Mouse (Mus musculus) testis, adult 10 weeks (tissue): ENCODE measurements around the gene Slamf9. TPM values are rescaled to one million over a fixed set of nuclear protein-coding genes. Genes with fewer than 3 reads are reported as not detected.

Source experiments
- polyA plus RNA-seq: library from polyadenylated mRNA; stranded (reverse); fragments of 350-450 nt; fragmentation: Illumina TruSeq; extraction: RNeasy Lipid Tissue Mini Kit (QIAGEN cat#74804); gene quantifications from one replicate; pipeline ENCODE4 v1.2.3, GENCODE M21; 2014; ENCODE audit warnings: low read depth, low replicate concordance

The Slamf9 gene
- polyA plus RNA-seq = 5.3 TPM

DNA sequence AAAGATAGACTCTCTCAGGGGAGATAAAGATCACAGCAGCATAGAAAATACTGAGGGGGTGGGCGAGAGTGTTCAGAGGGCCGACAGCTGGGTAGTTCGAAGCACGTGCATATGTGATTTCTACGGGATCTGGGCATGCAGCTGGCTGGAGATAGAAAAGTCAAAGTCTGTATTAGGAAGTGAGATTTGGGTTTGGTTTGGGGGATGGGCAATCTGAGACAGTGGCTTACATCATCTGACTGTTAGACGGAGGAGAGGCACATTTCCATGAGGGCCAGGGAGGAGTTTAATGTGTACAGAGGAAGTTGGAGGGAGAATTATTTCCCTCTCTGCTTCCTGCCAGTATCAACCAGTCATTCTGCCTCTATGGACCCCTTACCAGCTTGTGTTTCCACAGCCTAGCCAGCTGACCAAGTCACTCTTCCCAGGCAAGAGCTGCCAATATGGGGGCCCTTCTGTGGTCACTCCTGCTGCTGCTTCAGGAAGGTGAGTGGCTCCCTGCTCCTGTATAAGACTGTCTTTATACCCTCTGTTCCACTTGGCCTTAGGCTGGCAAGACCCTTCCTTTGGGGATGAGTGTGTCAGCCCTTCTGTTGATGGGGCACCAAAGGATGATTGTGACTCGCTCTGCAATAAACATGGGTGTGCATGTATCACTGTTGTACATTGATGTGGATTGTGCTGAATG is at the start of gene Slamf9:
Gene Slamf9, plus strand, starts transcription at position 305 of the 688 bp plus-strand sequence.

DNA sequence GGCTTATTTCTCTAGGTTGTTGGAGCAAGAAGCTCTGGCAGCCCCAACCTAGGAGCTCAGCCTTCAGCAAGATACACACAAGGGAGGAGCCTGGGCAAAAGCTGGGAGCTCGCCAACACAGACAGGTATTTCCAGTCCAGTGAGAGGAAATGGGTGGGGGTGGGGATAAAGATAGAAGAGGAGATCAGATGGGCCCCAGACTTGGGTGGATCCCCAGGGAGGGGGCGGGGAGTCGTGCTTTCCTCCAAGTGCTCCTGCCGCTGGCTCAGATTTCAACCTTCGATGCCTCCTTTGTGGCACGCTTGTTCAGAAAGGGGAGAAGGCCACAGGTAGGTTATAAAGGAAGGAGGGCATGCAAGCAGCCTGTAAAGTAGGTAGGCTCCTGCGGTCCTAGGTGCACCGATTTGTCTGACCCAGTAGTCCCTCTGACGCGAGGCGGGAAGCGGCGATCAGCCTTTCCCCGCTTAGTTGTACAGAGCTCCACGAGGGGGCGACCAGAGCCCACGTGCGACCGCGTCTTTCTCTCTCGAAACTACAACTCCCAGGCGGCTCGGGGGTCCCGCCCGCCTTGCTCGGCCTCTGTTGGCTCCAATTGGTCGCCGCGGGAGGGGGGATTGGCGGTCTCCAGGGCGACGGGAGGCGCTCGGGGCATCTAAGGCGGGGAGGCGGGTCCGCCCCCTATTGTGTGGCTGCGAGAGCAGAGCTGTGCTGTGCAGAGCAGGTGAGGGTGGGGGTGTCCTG is 6.6 kb downstream of the Slamf9 start, which contains the start of gene Igsf9:
Gene Igsf9, plus strand, starts transcription at position 249 of the 741 bp plus-strand sequence.

DNA sequence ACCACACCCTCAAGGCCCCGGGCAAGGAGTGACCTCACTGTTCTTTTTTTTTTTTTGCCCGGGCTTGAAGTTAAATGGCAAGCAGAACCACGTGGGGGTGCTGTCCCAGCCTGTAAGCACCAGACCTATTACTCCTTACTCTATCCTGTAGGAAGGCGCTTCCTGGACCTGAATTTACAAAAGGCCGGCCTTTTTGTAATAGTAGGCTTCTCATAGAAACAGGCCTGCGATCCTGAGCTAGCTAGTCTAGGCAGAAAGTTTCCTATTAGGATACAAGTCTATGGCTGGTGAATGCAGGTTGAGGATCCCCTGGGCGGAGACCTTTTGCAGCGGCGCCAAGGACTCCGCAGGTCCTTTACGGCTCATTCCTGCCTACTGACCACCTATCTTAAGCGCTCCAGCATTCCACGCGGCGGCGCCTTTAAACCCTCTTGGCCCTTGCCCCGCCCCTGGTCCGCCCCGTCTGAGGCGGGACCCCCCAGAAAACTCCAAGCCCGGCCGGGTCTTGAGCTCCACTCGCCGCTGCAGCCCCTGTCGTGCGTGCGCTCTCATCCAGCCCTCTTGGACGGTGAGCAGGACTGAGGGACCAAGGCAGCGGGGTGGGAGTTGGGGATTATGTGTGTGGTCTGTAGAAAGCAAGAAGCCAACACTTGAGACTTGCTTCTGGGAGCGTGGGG is 24.7 kb downstream of the Slamf9 start, which contains the start of gene Tagln2:
Gene Tagln2, plus strand, starts transcription at position 283 of the 677 bp plus-strand sequence.

DNA sequence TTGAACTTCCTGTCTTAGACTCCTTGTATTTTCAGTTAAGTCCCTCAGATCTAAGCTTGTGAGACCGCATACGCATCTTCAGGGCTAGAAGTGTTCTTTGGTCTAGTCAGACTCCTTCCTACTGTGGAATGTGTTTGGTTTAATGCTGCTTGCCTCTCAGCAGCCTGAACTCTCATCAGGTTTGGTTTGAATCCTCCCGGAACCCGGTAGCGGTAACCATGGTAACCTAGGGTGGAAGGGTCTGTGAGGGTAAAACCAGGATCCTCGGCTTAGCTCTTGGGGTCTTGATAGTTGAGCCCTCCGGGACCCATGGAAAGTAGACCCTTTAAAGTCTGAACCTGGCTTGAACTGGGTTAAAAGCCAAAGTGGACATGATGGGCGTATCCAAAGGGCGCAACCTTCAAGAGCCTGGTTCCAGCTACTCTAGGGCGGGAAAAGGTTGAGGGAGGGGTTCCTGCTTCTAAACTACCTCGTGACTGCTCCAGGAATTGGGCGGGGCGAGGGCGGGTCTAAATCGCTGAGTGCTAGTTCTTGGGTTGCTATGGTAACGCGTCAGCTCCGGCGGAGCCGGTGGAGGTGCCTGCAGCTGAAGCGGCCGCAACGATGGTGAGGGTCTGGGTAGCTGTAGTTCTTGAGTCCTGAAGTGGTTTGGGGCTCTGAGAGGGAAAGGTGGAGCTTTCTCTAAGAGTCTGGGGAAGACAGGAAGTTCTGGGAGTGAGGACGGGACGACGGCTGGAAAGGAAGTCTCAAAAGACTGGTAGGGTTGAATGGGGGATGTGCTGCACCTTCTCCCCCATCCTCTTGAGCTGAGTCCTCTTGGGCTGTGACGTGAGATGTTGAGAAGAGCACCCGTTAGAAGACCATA is 45.6 kb downstream of the Slamf9 start, which contains the start of gene Cfap45:
Gene Cfap45, plus strand, starts transcription at position 226 of the 865 bp plus-strand sequence.

Other genes with a start within 250 kb of the Slamf9 start
- 286 TPM for gene Atp1a4, start 216.9 kb upstream of the Slamf9 start, polyA plus RNA-seq
- 0.74 TPM for gene Igsf8, start 213.7 kb upstream of the Slamf9 start, polyA plus RNA-seq
- 9.5 TPM for gene Atp1a2, start 177.3 kb upstream of the Slamf9 start, polyA plus RNA-seq
- gene Kcnj9, start 146.0 kb upstream of the Slamf9 start, polyA plus RNA-seq = 8.4 TPM
- gene Kcnj10, start 134.1 kb upstream of the Slamf9 start, polyA plus RNA-seq = 0.10 TPM
- 6.7 TPM for gene Pigm, start 98.8 kb upstream of the Slamf9 start, polyA plus RNA-seq
- 1.2 TPM for gene Igsf9, start 6.4 kb downstream of the Slamf9 start, polyA plus RNA-seq
- gene Tagln2, start 24.7 kb downstream of the Slamf9 start, polyA plus RNA-seq = 1.6 TPM
- 213 TPM for gene Cfap45, start 45.4 kb downstream of the Slamf9 start, polyA plus RNA-seq
- 0.11 TPM for gene Vsig8, start 80.6 kb downstream of the Slamf9 start, polyA plus RNA-seq
- gene Slamf8, start 115.2 kb downstream of the Slamf9 start, polyA plus RNA-seq = not detected
- not detected for gene Fcrl6, start 127.2 kb downstream of the Slamf9 start, polyA plus RNA-seq
- gene Dusp23, start 157.6 kb downstream of the Slamf9 start, polyA plus RNA-seq = 1.2 TPM
- 1.0 TPM for gene Crp, start 222.7 kb downstream of the Slamf9 start, polyA plus RNA-seq